Mouse (Mus musculus) spleen, adult 2 months (tissue): ENCODE results near the gene Myocd.

Experiments
- CTCF ChIP-seq: fragments of 200-500 bp; IDR thresholded peaks from 2 replicates; pipeline ENCODE4 v1.5.1; 2011; ENCODE audit warnings: mild to moderate bottlenecking, inconsistent platforms; ENCODE audit not compliant: insufficient read depth, insufficient read length, insufficient replicate concordance; ENCODE audit errors: extremely low read depth
- POLR2A ChIP-seq: fragments of 200-500 bp; IDR thresholded peaks from 2 replicates; pipeline ENCODE4 v1.6.1; 2011; ENCODE audit warnings: low read depth, low read length, inconsistent platforms

GRCm38 (mm10) chr11:65162767-65163120 lies 107.0 kb downstream of the Myocd start, which contains the start of gene Arhgap44:
- TF ChIP-seq CTCF: no peak
- no peak for TF ChIP-seq POLR2A
